Mouse (Mus musculus): ENCODE measurements around the gene Grap.

GRCm38 (mm10) chr11:61614401-61614800, 38.7 kb upstream of the Grap start:
- TF ChIP-seq POLR2A (IDR thresholded peaks at IDR 0.05; ENCODE audit: low read depth, low read length) (no peak), CTCF (IDR thresholded peaks at IDR 0.05; ENCODE audit: extremely low read depth, insufficient read depth, insufficient read length, insufficient replicate concordance) (no peak)

All from spleen, adult 2 months (tissue).